Mouse (Mus musculus) brain, embryonic 18.5 days (tissue): ENCODE data around the gene Rc3h1.
"Not testable (repeated sequence)": the region's sequence is repeated elsewhere in the genome, so short reads cannot be mapped to it uniquely, and the experiment has no call there.

Experiments used
- DNase-seq: peaks from one replicate; pipeline ENCODE4 v3.0.0-alpha.2; 2012; ENCODE audit warnings: low read depth, low spot score

Gene Rc3h1

GRCm38 (mm10) chr1:160906057-160906557 is at the start of gene Rc3h1:
Gene Rc3h1 (plus strand): TSS chr1:160906418.
- DNase-seq: peak; percentile 84

- no peak for DNase-seq
Measured at GRCm38 (mm10) chr1:160858132-160858531, 48.1 kb upstream of the Rc3h1 start.

GRCm38 (mm10) chr1:160859874-160860273 is 46.3 kb upstream of the Rc3h1 start:
- not testable (repeated sequence) for DNase-seq

GRCm38 (mm10) chr1:160861142-160861541 is 45.1 kb upstream of the Rc3h1 start:
- DNase-seq: no peak

GRCm38 (mm10) chr1:160861632-160862031 is 44.6 kb upstream of the Rc3h1 start:
- no peak for DNase-seq

- DNase-seq: no peak
Measured at GRCm38 (mm10) chr1:160863027-160863426, 43.2 kb upstream of the Rc3h1 start.

- no peak for DNase-seq
Measured at GRCm38 (mm10) chr1:160874757-160875156, 31.5 kb upstream of the Rc3h1 start.

GRCm38 (mm10) chr1:160876968-160877367 is 29.2 kb upstream of the Rc3h1 start:
- no peak for DNase-seq

GRCm38 (mm10) chr1:160878485-160878884 is 27.7 kb upstream of the Rc3h1 start:
- no peak for DNase-seq

GRCm38 (mm10) chr1:160881378-160881777 is 24.8 kb upstream of the Rc3h1 start:
- not testable (repeated sequence) for DNase-seq

GRCm38 (mm10) chr1:160881968-160882367 is 24.2 kb upstream of the Rc3h1 start:
- DNase-seq: no peak

GRCm38 (mm10) chr1:160884273-160884672 is 21.9 kb upstream of the Rc3h1 start:
- no peak for DNase-seq

- DNase-seq: no peak
Measured at GRCm38 (mm10) chr1:160884993-160885392, 21.2 kb upstream of the Rc3h1 start.

GRCm38 (mm10) chr1:160899701-160900100 is 6.5 kb upstream of the Rc3h1 start:
- no peak for DNase-seq

- no peak for DNase-seq
Measured at GRCm38 (mm10) chr1:160904047-160904446, 2.2 kb upstream of the Rc3h1 start.

GRCm38 (mm10) chr1:160906558-160907481 is 602 bp downstream of the Rc3h1 start:
- peak; percentile 8 for DNase-seq

GRCm38 (mm10) chr1:160910176-160910575 is 4.0 kb downstream of the Rc3h1 start:
- DNase-seq: no peak

GRCm38 (mm10) chr1:160910812-160911211 is 4.6 kb downstream of the Rc3h1 start:
- DNase-seq: no peak

- DNase-seq: no peak
Measured at GRCm38 (mm10) chr1:160919383-160919782, 13.2 kb downstream of the Rc3h1 start.

- no peak for DNase-seq
Measured at GRCm38 (mm10) chr1:160921938-160922337, 15.7 kb downstream of the Rc3h1 start.

GRCm38 (mm10) chr1:160931320-160931719 is 25.1 kb downstream of the Rc3h1 start:
- DNase-seq: no peak

GRCm38 (mm10) chr1:160933896-160934482 is 27.8 kb downstream of the Rc3h1 start:
- no peak for DNase-seq

GRCm38 (mm10) chr1:160935551-160935950 is 29.3 kb downstream of the Rc3h1 start:
- no peak for DNase-seq
